Mouse (Mus musculus): ENCODE data around the gene Gse1. TPM values are rescaled to one million over a fixed set of nuclear protein-coding genes. Genes with fewer than 3 reads are reported as not detected.

Gse1 gene
- polyA plus RNA-seq, 1 experiment: 17.1 TPM

DNA sequence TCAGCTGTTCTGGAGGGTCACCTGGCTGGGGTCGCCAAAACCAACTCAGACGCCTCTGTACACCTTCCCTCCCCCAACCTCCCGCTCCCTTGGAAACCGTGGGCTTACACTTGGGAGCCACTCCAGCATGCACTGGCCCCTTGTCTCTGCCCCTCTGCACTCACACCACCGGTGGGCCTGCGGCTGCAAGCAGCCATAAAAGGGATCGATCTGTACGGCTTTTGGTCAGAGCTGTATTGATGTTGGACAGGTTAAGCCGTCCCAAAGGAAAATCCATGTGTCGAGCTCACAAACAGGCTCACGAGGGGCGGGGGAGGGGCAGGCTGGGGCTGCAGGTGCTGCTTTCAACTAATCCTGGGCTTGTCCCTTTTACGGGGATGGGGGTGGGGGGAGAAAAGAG, 314.7 kb downstream of the Gse1 start:
- Histone ChIP-seq H3K9me3 (ENCODE audit: control insufficient read depth, low read length) (no peaks in the 10 kb centered on the region), H3K4me3 (replicated peaks) (no peak overlapping the region), H3K4me1 (ENCODE audit: control insufficient read depth) (peaks cover 96% of the 10 kb centered on the region), H3K36me3 (ENCODE audit: control insufficient read depth) (peaks cover 88% of the 10 kb centered on the region), H3K27me3 (ENCODE audit: control insufficient read depth) (no peaks in the 10 kb centered on the region)
- TF ChIP-seq TAL1 (IDR thresholded peaks at IDR 0.05; ENCODE audit: low read length): no peak

GRCm38 (mm10) chr8:120543416-120544055, 315.3 kb downstream of the Gse1 start:
- Histone ChIP-seq H3K4me3 (replicated peaks) (no peak overlapping the region), H3K27me3 (ENCODE audit: control insufficient read depth) (no peaks in the 10 kb centered on the region), H3K9me3 (ENCODE audit: control insufficient read depth, low read length) (no peaks in the 10 kb centered on the region), H3K36me3 (ENCODE audit: control insufficient read depth) (peaks cover 94% of the 10 kb centered on the region), H3K4me1 (ENCODE audit: control insufficient read depth) (peaks cover 96% of the 10 kb centered on the region)
- TF ChIP-seq GATA1 (IDR thresholded peaks at IDR 0.05; ENCODE audit: low read length): no peak
- no peak for TF ChIP-seq TAL1 (IDR thresholded peaks at IDR 0.05; ENCODE audit: low read length)

GRCm38 (mm10) chr8:120544155-120544554, 315.9 kb downstream of the Gse1 start:
- H3K9me3 ChIP-seq (ENCODE audit: control insufficient read depth, low read length): no peaks in the 10 kb centered on the region
- peaks cover 94% of the 10 kb centered on the region for H3K36me3 ChIP-seq (ENCODE audit: control insufficient read depth)
- TF ChIP-seq TAL1 (IDR thresholded peaks at IDR 0.05; ENCODE audit: low read length) (no peak), GATA1 (IDR thresholded peaks at IDR 0.05; ENCODE audit: low read length) (no peak)
- peaks cover 94% of the 10 kb centered on the region for H3K4me1 ChIP-seq (ENCODE audit: control insufficient read depth)
- no peak overlapping the region for H3K4me3 ChIP-seq (replicated peaks)
- no peaks in the 10 kb centered on the region for H3K27me3 ChIP-seq (ENCODE audit: control insufficient read depth)

DNA sequence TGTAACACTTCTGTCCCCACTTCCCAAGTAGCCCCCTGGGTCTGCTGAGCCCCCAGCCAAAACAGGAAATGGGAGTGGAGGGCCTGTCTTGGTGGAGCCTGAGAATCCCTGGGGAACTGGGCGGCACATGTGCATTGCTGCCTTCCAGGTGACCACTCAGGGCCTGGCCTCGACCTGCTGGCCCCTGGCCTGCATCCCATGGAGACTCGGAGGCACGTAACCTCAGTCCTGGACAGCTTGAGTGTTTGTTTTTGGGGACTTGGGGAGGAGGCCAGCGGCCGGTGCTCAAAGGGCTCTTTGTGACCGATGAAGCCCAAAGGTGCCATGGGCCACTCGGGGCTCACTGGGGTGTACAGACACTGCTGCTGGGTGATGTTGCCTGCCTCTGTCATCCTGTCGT, 319.3 kb downstream of the Gse1 start:
- Histone ChIP-seq H3K4me3 (replicated peaks) (no peak overlapping the region), H3K27me3 (ENCODE audit: control insufficient read depth) (no peaks in the 10 kb centered on the region), H3K36me3 (ENCODE audit: control insufficient read depth) (peaks cover 98% of the 10 kb centered on the region), H3K9me3 (ENCODE audit: control insufficient read depth, low read length) (no peaks in the 10 kb centered on the region), H3K4me1 (ENCODE audit: control insufficient read depth) (peaks cover 80% of the 10 kb centered on the region)
- TF ChIP-seq GATA1 (IDR thresholded peaks at IDR 0.05; ENCODE audit: low read length): no peak

GRCm38 (mm10) chr8:120548313-120548761, 320.1 kb downstream of the Gse1 start:
- no peak for TF ChIP-seq GATA1 (IDR thresholded peaks at IDR 0.05; ENCODE audit: low read length)
- TF ChIP-seq TAL1 (IDR thresholded peaks at IDR 0.05; ENCODE audit: low read length): no peak
- no peak overlapping the region for H3K4me3 ChIP-seq (replicated peaks)

GRCm38 (mm10) chr8:120549321-120549921, 321.2 kb downstream of the Gse1 start:
- Histone ChIP-seq H3K4me3 (replicated peaks) (no peak overlapping the region), H3K36me3 (ENCODE audit: control insufficient read depth) (peaks cover 100% of the 10 kb centered on the region), H3K9me3 (ENCODE audit: control insufficient read depth, low read length) (no peaks in the 10 kb centered on the region), H3K4me1 (ENCODE audit: control insufficient read depth) (peaks cover 80% of the 10 kb centered on the region), H3K27me3 (ENCODE audit: control insufficient read depth) (no peaks in the 10 kb centered on the region)
- TF ChIP-seq TAL1 (IDR thresholded peaks at IDR 0.05; ENCODE audit: low read length) (no peak), GATA1 (IDR thresholded peaks at IDR 0.05; ENCODE audit: low read length) (no peak)

More at GRCm38 (mm10) chr8:120548313-120548761, 320.1 kb downstream of the Gse1 start:
- peaks cover 99% of the 10 kb centered on the region for H3K36me3 ChIP-seq (ENCODE audit: control insufficient read depth)
- H3K27me3 ChIP-seq (ENCODE audit: control insufficient read depth): no peaks in the 10 kb centered on the region
- H3K4me1 ChIP-seq (ENCODE audit: control insufficient read depth): peaks cover 79% of the 10 kb centered on the region
- H3K9me3 ChIP-seq (ENCODE audit: control insufficient read depth, low read length): no peaks in the 10 kb centered on the region

DNA sequence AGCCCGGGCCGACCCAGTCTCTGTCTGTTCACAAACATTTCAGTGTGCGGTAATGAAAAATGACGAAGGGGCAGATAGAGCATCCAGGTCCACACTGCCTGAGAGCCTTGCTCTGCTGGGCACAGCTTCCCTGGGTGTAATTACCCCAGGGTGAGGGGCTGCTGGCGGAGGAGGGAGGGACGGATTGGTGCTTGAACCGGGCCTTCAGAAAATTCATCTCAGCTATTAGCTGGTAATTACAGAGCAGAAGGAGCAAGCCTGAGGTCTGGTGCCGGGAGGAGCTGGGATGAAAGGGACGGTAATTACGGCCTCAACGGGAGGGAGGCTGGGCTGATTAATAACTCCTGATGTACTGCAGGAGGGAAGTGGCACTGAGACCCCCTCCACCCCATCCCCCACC, 321.7 kb downstream of the Gse1 start:
- peaks cover 100% of the 10 kb centered on the region for H3K36me3 ChIP-seq (ENCODE audit: control insufficient read depth)
- no peak for TF ChIP-seq GATA1 (IDR thresholded peaks at IDR 0.05; ENCODE audit: low read length)
- TF ChIP-seq TAL1 (IDR thresholded peaks at IDR 0.05; ENCODE audit: low read length): no peak
- peaks cover 81% of the 10 kb centered on the region for H3K4me1 ChIP-seq (ENCODE audit: control insufficient read depth)
- H3K27me3 ChIP-seq (ENCODE audit: control insufficient read depth): no peaks in the 10 kb centered on the region
- H3K9me3 ChIP-seq (ENCODE audit: control insufficient read depth, low read length): no peaks in the 10 kb centered on the region
- H3K4me3 ChIP-seq (replicated peaks): no peak overlapping the region

DNA sequence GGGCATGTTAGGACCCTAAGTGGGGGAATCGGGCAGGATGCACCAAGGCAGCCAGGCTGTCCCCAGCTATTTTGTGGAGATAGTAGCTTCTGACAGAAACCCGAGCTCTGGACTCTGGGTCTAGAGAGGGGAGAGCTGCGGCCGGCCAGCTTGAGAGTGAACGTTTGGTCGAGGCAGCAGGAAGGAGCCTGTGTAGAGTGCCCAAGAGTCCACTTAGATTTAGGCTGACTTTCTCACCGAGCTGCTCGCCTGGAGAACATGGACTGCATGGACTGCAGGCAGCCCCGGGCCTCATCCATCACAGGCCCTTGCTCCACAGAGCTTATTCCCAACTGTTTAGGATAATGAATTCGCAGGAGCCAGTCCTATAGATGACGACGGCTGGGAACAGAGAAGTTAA, 322.2 kb downstream of the Gse1 start:
- H3K27me3 ChIP-seq (ENCODE audit: control insufficient read depth): no peaks in the 10 kb centered on the region

GRCm38 (mm10) chr8:120550937-120551676, 322.9 kb downstream of the Gse1 start:
- Histone ChIP-seq H3K36me3 (ENCODE audit: control insufficient read depth) (peaks cover 100% of the 10 kb centered on the region), H3K4me3 (replicated peaks) (no peak overlapping the region), H3K9me3 (ENCODE audit: control insufficient read depth, low read length) (no peaks in the 10 kb centered on the region), H3K27me3 (ENCODE audit: control insufficient read depth) (no peaks in the 10 kb centered on the region), H3K4me1 (ENCODE audit: control insufficient read depth) (peaks cover 81% of the 10 kb centered on the region)
- TF ChIP-seq GATA1 (IDR thresholded peaks at IDR 0.05; ENCODE audit: low read length) (no peak), TAL1 (IDR thresholded peaks at IDR 0.05; ENCODE audit: low read length) (no peak)

More for the DNA sequence above, 322.2 kb downstream of the Gse1 start:
- no peak overlapping the region for H3K4me3 ChIP-seq (replicated peaks)
- no peaks in the 10 kb centered on the region for H3K9me3 ChIP-seq (ENCODE audit: control insufficient read depth, low read length)
- peaks cover 81% of the 10 kb centered on the region for H3K4me1 ChIP-seq (ENCODE audit: control insufficient read depth)
- TF ChIP-seq TAL1 (IDR thresholded peaks at IDR 0.05; ENCODE audit: low read length): no peak
- no peak for TF ChIP-seq GATA1 (IDR thresholded peaks at IDR 0.05; ENCODE audit: low read length)
- H3K36me3 ChIP-seq (ENCODE audit: control insufficient read depth): peaks cover 100% of the 10 kb centered on the region
